Mouse (Mus musculus): ENCODE data around the gene Tnpo3.

Gene Tnpo3

GRCm38 (mm10) chr6:29609111-29610019 lies at the start of gene Tnpo3:
Gene Tnpo3 (minus strand): TSS chr6:29609887.
- DNase-seq, result peak; percentile 96 to 97

DNA sequence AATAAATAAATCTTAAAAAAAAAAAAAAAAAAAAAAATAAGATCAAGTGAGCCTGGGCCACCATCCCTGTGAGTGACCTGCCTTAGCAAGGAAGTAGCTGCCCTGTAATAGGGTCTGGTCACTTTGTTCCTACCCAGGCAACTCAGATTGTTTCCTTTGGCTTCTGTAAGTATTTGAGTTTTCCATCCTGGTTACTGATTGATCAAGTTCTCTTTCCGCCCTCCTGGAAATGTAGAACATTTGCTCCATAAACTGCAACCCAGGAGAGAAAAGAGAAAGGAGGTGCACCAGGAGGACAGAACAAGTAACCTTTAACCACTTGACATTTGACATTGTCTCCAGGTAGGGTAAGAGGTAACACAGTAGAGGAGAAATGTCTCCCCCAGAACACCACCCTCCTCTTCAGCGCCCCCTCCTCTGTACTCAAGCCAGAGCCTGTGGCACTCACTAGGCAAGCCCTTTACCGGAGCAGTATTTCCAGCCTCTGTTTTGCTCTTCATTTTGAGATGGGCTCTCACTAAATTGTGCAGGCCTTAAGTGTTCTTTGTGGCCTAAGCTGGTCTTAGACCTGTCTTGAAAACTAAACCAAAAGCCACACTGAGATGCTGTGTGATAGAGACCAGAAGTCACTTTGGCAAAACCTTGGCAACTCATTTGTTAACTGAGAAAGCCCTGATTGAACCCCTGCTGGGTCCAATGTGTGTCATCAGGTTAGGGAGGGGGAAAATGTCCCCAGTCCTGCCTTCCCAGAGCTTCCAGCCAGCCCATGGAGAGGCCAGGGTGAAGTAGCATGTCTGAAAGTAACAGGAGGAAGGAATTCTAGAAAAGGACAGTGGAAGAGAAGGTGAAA lies 49.2 kb upstream of the Tnpo3 start:
- DNase-seq, result peak; percentile 8 to 15

- no peak for DNase-seq
Observed at GRCm38 (mm10) chr6:29653271-29653670, 43.6 kb upstream of the Tnpo3 start.

DNA sequence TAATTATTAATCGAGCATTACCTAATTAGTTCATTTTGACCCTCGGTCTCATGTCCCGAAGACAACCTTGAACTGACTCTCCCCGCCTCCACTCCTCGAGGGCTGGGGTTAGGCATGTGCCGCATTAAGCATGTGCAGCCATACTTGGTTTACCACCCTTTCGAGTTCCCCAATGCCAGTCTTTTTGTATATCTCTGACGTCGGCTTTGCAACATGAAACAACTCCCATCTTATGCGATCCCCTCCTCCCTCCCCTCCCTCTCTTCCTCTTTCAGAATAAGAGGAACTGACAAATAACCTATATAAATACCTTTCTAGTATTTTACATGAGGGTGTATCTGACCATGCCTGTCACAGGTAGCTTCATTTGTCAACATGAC lies 40.5 kb upstream of the Tnpo3 start:
- no peak for DNase-seq

DNA sequence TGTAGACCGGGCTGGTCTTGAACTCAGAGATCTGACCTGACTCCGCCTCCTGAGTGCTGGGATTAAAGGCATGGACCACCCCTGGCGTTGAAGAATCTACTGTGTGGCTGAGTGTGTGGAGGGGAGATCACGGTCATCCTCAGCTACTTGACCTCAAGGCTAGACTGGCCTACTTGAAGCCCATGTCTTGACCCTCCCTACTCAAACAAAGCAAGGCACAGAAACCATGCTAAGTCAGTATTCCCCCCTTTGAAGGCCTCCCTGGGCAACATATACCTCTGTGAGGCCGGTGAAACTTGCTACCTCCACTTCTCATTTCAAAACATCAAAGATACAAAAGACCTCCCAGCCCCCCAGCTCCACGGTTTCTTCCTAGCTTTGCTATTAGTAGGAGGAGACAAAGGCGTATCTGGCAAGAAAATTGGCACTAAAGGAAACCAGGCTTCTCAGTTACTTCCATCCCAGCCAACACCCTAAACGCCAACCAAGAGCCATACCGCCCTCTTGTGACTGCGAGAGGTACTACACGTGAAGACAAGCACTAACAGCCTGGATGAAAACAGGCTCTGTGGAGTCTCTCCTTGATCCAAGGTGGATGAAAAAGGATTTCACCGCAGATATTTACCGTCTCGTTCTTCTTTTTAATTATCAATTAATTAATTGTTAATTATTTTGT lies 39.9 kb upstream of the Tnpo3 start:
- peak; percentile 92 to 94 for DNase-seq

- DNase-seq, result no peak
Observed at GRCm38 (mm10) chr6:29641816-29642215, 32.1 kb upstream of the Tnpo3 start.

DNA sequence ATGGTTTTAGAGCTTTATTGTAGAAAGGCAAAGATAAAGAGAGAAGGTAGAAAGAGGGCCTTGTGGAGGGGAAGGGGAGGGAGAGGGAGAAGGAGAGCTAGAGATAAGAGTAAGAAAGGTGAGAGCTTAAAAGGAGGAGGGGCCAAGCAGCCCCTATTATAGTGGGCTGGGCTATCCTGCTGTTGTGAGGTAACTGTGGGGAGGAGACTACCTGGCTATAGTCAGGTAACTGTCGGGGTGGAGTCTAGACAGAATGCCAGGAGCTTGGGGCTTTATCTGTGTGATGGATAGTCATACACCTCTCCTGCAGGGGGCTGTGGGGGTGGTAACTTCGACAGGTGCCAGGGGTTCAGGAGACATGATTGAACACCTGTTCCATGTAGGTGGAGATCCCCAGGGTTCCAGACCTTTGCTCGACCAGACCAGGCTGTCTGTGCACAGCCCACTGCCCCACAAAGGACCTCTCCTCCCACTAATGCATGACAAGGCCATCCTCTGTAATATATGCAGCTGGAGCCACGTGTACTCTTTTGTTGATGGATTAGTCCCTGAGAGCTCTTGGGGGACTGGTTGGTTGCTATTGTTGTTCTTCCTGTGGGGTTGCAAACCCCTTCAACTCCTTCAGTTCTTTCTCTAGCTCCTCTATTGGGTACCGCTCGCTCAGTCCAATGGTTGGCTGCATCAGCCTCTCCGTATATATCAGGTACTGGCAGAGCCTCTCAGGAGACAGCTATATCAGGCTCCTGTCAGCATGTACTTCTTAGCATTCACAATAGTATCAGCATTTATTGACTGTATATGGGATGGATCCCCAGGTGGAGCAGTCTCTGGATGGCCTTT lies 30.1 kb upstream of the Tnpo3 start:
- no peak for DNase-seq

- no peak for DNase-seq
Observed at GRCm38 (mm10) chr6:29638844-29639460, 29.3 kb upstream of the Tnpo3 start.

DNA sequence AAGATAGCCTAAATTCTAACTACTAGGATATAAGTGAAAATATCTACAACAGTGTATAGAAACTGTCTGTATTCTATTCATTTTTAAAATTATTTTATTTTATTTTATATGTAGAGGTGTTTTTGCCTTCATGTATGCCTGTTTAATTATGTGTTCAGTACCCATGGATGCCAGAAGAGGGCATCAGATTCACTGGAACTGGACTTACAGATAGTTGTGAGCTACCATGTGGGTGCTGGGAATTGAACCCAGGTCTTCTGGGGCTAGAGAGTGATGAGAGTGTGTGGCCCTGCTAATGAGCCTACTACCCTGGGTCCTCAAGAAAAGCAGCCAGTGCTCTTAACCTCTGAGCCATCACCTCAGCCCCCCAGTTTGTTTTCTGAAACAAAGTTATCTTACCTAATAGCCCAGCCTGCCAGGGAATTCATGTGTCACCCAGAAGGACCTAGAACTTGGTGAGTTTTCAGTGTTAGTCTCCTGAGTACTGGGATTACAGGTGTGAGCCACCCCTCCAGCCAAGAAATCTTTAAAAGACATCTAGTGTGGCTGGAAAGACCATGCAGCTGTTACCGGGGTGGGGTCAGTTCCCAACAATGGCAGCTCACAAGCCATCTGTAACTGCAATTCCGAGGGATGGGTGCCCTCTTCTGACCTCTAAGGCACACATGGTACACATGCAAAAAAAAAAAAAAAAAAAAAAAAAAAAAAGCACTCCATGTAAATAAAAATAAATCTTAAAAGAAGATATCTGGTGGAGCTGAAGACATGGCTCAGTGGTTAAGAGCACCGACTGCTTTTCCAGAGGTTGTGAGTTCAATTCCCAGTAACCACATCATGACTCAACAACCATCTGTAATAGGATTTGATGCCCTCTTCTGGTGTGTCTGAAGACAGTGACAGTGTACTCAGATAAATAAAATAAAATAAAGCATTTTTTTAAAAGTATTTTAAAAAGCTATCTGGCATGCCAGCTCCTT lies 28.0 kb upstream of the Tnpo3 start:
- DNase-seq, result no peak

- no peak for DNase-seq
Observed at GRCm38 (mm10) chr6:29636322-29637092, 26.8 kb upstream of the Tnpo3 start.

- DNase-seq, result no peak
Observed at GRCm38 (mm10) chr6:29634537-29634936, 24.9 kb upstream of the Tnpo3 start.

DNA sequence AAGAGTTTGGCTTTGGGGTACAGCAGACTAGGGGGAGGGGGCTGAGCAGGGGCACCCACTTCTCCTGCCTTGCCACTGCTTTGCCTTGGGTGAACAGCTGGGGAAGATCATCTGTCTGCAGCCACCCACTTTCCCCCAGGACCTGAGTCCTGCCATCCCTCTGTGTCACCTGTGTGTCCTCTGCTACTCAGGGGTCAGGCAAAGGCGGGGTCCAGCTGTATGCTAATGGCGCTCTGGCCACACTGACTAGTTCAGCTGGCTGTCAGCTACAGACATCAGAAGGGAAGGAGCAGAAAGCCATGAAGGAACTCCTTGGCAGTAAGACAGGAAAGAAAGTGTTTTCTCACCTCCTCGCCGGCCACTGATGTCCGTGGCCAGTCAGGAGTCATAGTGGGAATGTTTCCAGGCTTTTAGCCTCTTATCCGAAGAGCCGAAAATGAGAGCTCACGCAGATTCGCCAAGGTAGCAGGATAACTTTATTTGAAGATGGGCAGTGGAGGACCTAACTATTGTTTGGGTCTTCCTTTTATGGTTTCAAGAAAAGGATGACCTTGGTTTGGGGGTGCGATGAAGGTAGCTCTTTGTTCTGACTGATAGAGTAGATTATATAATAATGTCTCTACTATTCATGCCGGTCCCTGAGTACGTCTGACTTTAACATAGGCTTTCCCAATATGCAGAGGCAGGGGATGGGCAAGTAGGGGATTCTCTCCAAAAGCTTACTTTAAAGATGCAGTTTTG lies 23.0 kb upstream of the Tnpo3 start:
- no peak for DNase-seq

GRCm38 (mm10) chr6:29631751-29632551 lies 22.3 kb upstream of the Tnpo3 start:
- DNase-seq, result no peak

GRCm38 (mm10) chr6:29630216-29630615 lies 20.5 kb upstream of the Tnpo3 start:
- DNase-seq, result no peak

DNA sequence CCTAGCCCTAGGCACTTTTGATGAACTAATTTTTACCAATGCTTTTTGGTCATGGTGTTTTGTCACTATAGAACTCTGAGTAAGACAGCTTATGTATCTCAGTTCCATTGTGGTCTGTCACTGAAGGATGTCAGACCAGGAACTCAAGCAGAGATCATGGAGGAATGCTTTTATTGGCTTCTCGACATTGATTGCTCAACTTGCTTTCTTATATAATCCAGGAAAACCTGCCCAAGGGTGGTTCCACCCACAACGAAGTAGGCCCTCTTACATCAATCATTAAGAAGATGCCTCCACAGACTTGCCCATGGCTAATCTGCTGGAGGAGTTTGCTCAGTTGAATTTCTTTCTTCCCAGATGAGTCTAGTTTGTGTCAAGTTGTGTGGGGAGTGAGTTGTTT lies 18.1 kb upstream of the Tnpo3 start:
- DNase-seq, result no peak

GRCm38 (mm10) chr6:29623857-29624256 lies 14.2 kb upstream of the Tnpo3 start:
- DNase-seq, result no peak

DNA sequence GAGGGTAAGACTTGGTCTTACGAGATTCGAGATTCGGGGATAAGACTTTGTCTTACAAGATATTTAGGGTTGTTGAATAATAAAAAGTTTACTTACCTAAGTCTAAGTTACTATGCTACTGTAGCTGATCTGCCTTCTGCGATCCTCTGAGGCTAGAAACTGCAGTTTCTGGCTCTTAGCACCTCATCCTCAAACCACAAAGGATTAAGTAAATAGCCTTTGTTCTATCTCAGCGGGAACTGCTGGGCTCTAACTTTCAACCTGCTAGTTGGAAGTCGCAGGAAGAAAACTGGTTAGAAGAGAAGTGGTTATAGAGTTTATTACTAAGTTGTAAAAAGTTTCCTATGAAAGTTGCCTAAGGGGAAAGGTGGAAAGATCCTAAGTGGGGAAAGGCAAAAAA lies 12.6 kb upstream of the Tnpo3 start:
- no peak for DNase-seq
